Mouse (Mus musculus) forebrain, embryonic 14.5 days (tissue): ENCODE results near the gene Has1. TPM values are rescaled to one million over a fixed set of nuclear protein-coding genes. Genes with fewer than 3 reads are reported as not detected.

Experiments used
- ATAC-seq: fragments of 200-750 bp; cut with Nextera tagmentation; 2 replicates; pipeline ENCODE4 v1.8.0; 2017; ENCODE audit warnings: mild to moderate bottlenecking, moderate library complexity
- DNase-seq: peaks from one replicate; pipeline ENCODE4 v3.0.0-alpha.2; 2015; ENCODE audit warnings: low spot score
- H3K27ac ChIP-seq: fragments of 300-500 bp; sonication (generic); 2 replicates; pipeline ENCODE4 v1.5.1; 2014; ENCODE audit warnings: low read depth, mild to moderate bottlenecking, control low read depth, low read length, moderate library complexity
- H3K27me3 ChIP-seq: fragments of 300-500 bp; sonication (generic); replicated peaks from 2 replicates; pipeline ENCODE4 v1.6.1; 2014; ENCODE audit warnings: low read length, control low read depth, mixed read lengths; ENCODE audit not compliant: control insufficient read depth, insufficient read depth
- H3K36me3 ChIP-seq: fragments of 300-500 bp; sonication (generic); 2 replicates; pipeline ENCODE4 v1.6.1; 2014; ENCODE audit warnings: low read length, control low read depth; ENCODE audit not compliant: control insufficient read depth, insufficient read depth
- H3K4me1 ChIP-seq: fragments of 300-500 bp; sonication (generic); 2 replicates; pipeline ENCODE4 v1.6.1; 2014; ENCODE audit warnings: antibody characterized with exemption, low read length, control low read depth; ENCODE audit not compliant: control insufficient read depth, insufficient read depth
- H3K4me2 ChIP-seq: fragments of 300-500 bp; sonication (generic); 2 replicates; pipeline ENCODE4 v1.6.1; 2014; ENCODE audit warnings: mild to moderate bottlenecking, control low read depth, low read length
- H3K4me3 ChIP-seq: fragments of 300-500 bp; sonication (generic); 2 replicates; pipeline ENCODE4 v1.5.1; 2014; ENCODE audit warnings: low read depth, low read length, control low read depth
- H3K9ac ChIP-seq: fragments of 300-500 bp; sonication (generic); 2 replicates; pipeline ENCODE4 v1.6.1; 2014; ENCODE audit warnings: mild to moderate bottlenecking, low read length, control low read depth, moderate library complexity
- H3K9me3 ChIP-seq: fragments of 300-500 bp; sonication (generic); replicated peaks from 2 replicates; pipeline ENCODE4 v1.6.1; 2016; ENCODE audit warnings: low read length, control low read depth, mixed read lengths; ENCODE audit not compliant: control insufficient read depth
- WGBS: fragments of 180-500 bp; shearing (Covaris S2); extraction: QIAGEN DNeasy Blood & Tissue Kit; methylation state at CpG from one replicate; pipeline ENCODE4 v1.1.7; 2014; 5-methylcytosine and 5-hydroxymethylcytosine counted together
- microRNA counts: library from miRNA; unstranded; fragments of <30 nt; microRNA quantifications from one replicate; lab custom pipeline; 2016
- microRNA-seq: library from miRNA; unstranded; fragments of <30 nt; microRNA quantifications from one replicate; pipeline ENCODE4, GENCODE M21; 2016
- polyA plus RNA-seq: library from polyadenylated mRNA; unstranded; fragments of >200 nt; fragmentation: Nextera tagmentation; extraction: Ambion mirVana; gene quantifications from 2 replicates; pipeline ENCODE4 v1.2.1, GENCODE M21; 2014

The Has1 gene
- polyA plus RNA-seq, 1 experiment from 2014 or later: 0.39 TPM

GRCm38 (mm10) chr17:17825921-17826591 is 28.9 kb downstream of the Has1 start:
- Histone ChIP-seq H3K36me3 (no peaks in the 10 kb centered on the region; the same call in 1 of the 2 replicates), H3K4me2 (peak overlapping the region; percentile 58), H3K4me3 (peak overlapping the region; percentile 85), H3K9me3 (no peaks in the 10 kb centered on the region), H3K9ac (peak overlapping the region; percentile 97), H3K27ac (peak overlapping the region; percentile 100), H3K27me3 (no peaks in the 10 kb centered on the region), H3K4me1 (peaks cover 17% of the 10 kb centered on the region)
- DNase-seq: peak; percentile 50
- WGBS: under 1% methylated on average over 20 of the region's 22 CpGs
- peak; percentile 37 for ATAC-seq

GRCm38 (mm10) chr17:17823612-17824336 is 31.2 kb downstream of the Has1 start:
- H3K27me3 ChIP-seq: no peaks in the 10 kb centered on the region
- no peak for ATAC-seq
- H3K4me1 ChIP-seq: 0 out of 2 replicates have a peak, but pooled peaks cover 3% of the 10 kb centered on the region
- H3K4me2 ChIP-seq: no peak overlapping the region
- H3K27ac ChIP-seq: no peak overlapping the region
- no peak for DNase-seq
- WGBS: 82% methylated on average over 6 of the region's 6 CpGs
- no peak overlapping the region for H3K4me3 ChIP-seq
- no peaks in the 10 kb centered on the region for H3K9me3 ChIP-seq
- no peaks in the 10 kb centered on the region for H3K36me3 ChIP-seq
- H3K9ac ChIP-seq: no peak overlapping the region

- no peaks in the 10 kb centered on the region for H3K36me3 ChIP-seq
- no peak overlapping the region for H3K4me2 ChIP-seq
- no peak overlapping the region for H3K4me3 ChIP-seq
- DNase-seq (no peak), ATAC-seq (no peak)
- H3K9me3 ChIP-seq: no peaks in the 10 kb centered on the region
- no peak overlapping the region for H3K9ac ChIP-seq
- H3K4me1 ChIP-seq: no peaks in the 10 kb centered on the region
- 66% methylated on average over 2 of the region's 2 CpGs for WGBS
- no peak overlapping the region for H3K27ac ChIP-seq
- H3K27me3 ChIP-seq: no peaks in the 10 kb centered on the region
Measured at GRCm38 (mm10) chr17:17795527-17795926, 59.5 kb downstream of the Has1 start.

MicroRNAs encoded within 50 kb of the gene (microRNA counts, 519-probe panel; counts per million panel counts)
- microRNA mmu-let-7e (lab: Ali Mortazavi, UCI) (6,048 counts per million, percentile 90 among the panel's probes with 10 or more counts), microRNA mmu-miR-125a-3p (lab: Ali Mortazavi, UCI) (3,706 counts per million, percentile 39 among the panel's probes with 10 or more counts), microRNA mmu-miR-125a-5p (lab: Ali Mortazavi, UCI) (6,672 counts per million, percentile 96 among the panel's probes with 10 or more counts), microRNA mmu-miR-99b (lab: Ali Mortazavi, UCI) (5,813 counts per million, percentile 88 among the panel's probes with 10 or more counts)

Small RNA genes within 50 kb of the gene (microRNA-seq; reads per million reads assigned to microRNA genes)
- gene Gm25927 (not detected), gene Mir125a (5,807 reads per million, percentile 94 among the genes with 10 or more reads in this experiment), gene Mir99b (24,809 reads per million, percentile 98 among the genes with 10 or more reads in this experiment), gene Mirlet7e (not detected)

Other genes starting within 250 kb of the Has1 start
- gene Lnpep, start 230.2 kb downstream of the Has1 start, polyA plus RNA-seq: 5.2 and 8.3 TPM in 2 replicates
- gene Vmn2r90, start 151.5 kb downstream of the Has1 start, polyA plus RNA-seq: not detected in 2 replicates
- 5.6 and 10.9 TPM in 2 replicates for gene Spaca6, start 28.0 kb downstream of the Has1 start, polyA plus RNA-seq
- gene Fpr1, start 28.7 kb upstream of the Has1 start, polyA plus RNA-seq: not detected in 2 replicates
- not detected in 2 replicates for gene Fpr2, start 32.6 kb upstream of the Has1 start, polyA plus RNA-seq
- gene Fpr3, start 32.6 kb upstream of the Has1 start, polyA plus RNA-seq: not detected in 2 replicates
- gene Fpr-rs4, start 166.5 kb upstream of the Has1 start, polyA plus RNA-seq: not detected in 2 replicates
- not detected in 2 replicates for gene Vmn2r124, start 194.2 kb upstream of the Has1 start, polyA plus RNA-seq
- gene Vmn2r91, start 229.8 kb upstream of the Has1 start, polyA plus RNA-seq: not detected in 2 replicates